Mouse (Mus musculus) olfactory bulb, adult 2 months (tissue): ENCODE results near the gene Ring1.

Experiments
- CTCF ChIP-seq: fragments of 200-500 bp; IDR thresholded peaks from 2 replicates; pipeline ENCODE4 v1.5.1; 2012; ENCODE audit warnings: low read depth, mild to moderate bottlenecking, low read length, moderate library complexity; ENCODE audit not compliant: insufficient read depth
- POLR2A ChIP-seq: fragments of 200-500 bp; IDR thresholded peaks from 2 replicates; pipeline ENCODE4 v1.6.1; 2012; ENCODE audit warnings: mild to moderate bottlenecking, low read depth, low read length, moderate library complexity; ENCODE audit not compliant: insufficient read depth

DNA sequence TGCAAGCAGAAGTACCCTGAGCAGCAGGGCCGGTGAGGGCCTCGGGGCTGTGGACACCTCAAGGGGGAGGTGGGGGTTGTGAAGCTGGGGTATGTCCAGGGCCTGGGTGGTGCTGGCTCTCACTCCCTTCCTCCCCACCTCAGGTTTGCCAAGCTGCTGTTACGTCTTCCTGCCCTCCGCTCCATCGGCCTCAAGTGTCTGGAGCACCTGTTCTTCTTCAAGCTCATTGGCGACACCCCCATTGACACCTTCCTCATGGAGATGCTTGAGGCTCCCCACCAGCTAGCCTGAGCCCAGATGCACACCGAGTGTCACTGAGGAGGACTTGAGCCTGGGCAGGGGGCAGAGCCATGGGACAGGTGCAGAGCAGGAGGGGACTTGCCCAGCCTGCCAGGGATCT, 12.8 kb upstream of the Ring1 start:
- TF ChIP-seq CTCF (no peak), POLR2A (no peak)
